Mouse (Mus musculus): ENCODE measurements around the gene 4930596D02Rik. TPM values are rescaled to one million over a fixed set of nuclear protein-coding genes. Genes with fewer than 3 reads are reported as not detected.

4930596D02Rik gene
- not detected in 2 replicates for polyA plus RNA-seq (2021; fragmentation: Nextera tagmentation)
- long read RNA-seq, experiment 1 = 0 reads
- long read RNA-seq, experiment 2 = 0 reads

DNA sequence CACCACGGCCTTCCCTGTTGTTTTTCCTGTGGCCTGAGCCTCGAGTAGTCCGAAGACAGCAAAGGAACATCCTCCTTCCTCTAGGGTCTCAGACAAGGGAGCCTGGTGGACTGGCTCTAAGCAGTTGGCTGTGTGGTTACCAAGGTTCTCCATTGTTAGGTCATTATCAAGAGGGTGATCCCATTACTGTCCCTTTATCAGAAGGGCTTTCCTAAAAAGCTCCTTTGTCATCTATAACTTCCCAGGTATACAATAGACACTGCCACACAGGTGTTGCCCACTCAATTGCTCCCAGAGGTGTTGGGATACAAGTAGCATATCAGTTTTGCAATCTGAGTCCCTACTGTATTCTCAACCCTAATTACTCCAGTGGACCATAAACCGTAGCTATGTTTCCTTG, at the start of gene 4930596D02Rik:
TSS of gene 4930596D02Rik (minus strand) at position 101 of the 400 bp plus-strand sequence.

Data from layer of hippocampus, adult 6 months (tissue).